Mouse (Mus musculus): ENCODE measurements around the gene Reln. TPM values are rescaled to one million over a fixed set of nuclear protein-coding genes. Genes with fewer than 3 reads are reported as not detected.

Reln gene
- 0.74 and 1.0 TPM in 2 replicates for polyA plus RNA-seq (2015; fragmentation: Nextera tagmentation; extraction: Ambion mirVana)

GRCm38 (mm10) chr5:22344556-22344975 lies at the start of gene Reln:
Gene Reln (minus strand): TSS chr5:22344702.

GRCm38 (mm10) chr5:21865346-21866107 lies 479.0 kb downstream of the Reln start, which contains the start of gene Slc26a5:
Gene Slc26a5 (minus strand): TSS chr5:21865604.

Other genes starting within 250 kb of the Reln start
- 22.2 and 23.6 TPM in 2 replicates for gene Orc5, start 205.7 kb upstream of the Reln start, polyA plus RNA-seq (2015; fragmentation: Nextera tagmentation; extraction: Ambion mirVana)